Mouse (Mus musculus): ENCODE data around the gene Alcam. TPM values are rescaled to one million over a fixed set of nuclear protein-coding genes. Genes with fewer than 3 reads are reported as not detected.

Gene Alcam
- polyA plus RNA-seq, 1 experiment from 2014 or later: 15.2 TPM

- H3K27ac ChIP-seq: no peak overlapping the region
- no peaks in the 10 kb centered on the region; the same call in 1 of the 2 replicates for H3K9me3 ChIP-seq (replicated peaks)
- no peak overlapping the region for H3K9ac ChIP-seq
- 78% methylated on average over 3 of the region's 3 CpGs for WGBS
- H3K36me3 ChIP-seq (ENCODE audit: poor library complexity, severe bottlenecking): peaks cover 10% of the 10 kb centered on the region; the same call in 1 of the 2 replicates
- H3K4me2 ChIP-seq: no peak overlapping the region
- no peak overlapping the region for H3K4me3 ChIP-seq
- H3K27me3 ChIP-seq: no peaks in the 10 kb centered on the region
- no peaks in the 10 kb centered on the region for H3K4me1 ChIP-seq
- no peak for ATAC-seq
Measured at GRCm38 (mm10) chr16:52292440-52293048, 161.3 kb downstream of the Alcam start.

GRCm38 (mm10) chr16:52280186-52280585, 173.7 kb downstream of the Alcam start:
- 78% methylated on average over 2 of the region's 2 CpGs for WGBS
- H3K27me3 ChIP-seq: no peaks in the 10 kb centered on the region

GRCm38 (mm10) chr16:52265066-52265465, 188.8 kb downstream of the Alcam start:
- Histone ChIP-seq H3K9ac (no peak overlapping the region), H3K27me3 (no peaks in the 10 kb centered on the region), H3K9me3 (replicated peaks) (no peaks in the 10 kb centered on the region), H3K4me1 (no peaks in the 10 kb centered on the region), H3K36me3 (ENCODE audit: poor library complexity, severe bottlenecking) (no peaks in the 10 kb centered on the region), H3K4me3 (no peak overlapping the region), H3K4me2 (no peak overlapping the region), H3K27ac (no peak overlapping the region)
- ATAC-seq: no peak
- WGBS: 94% methylated on average over 4 of the region's 4 CpGs

More at GRCm38 (mm10) chr16:52280186-52280585, 173.7 kb downstream of the Alcam start:
- Histone ChIP-seq H3K4me3 (no peak overlapping the region), H3K9ac (no peak overlapping the region), H3K4me1 (no peaks in the 10 kb centered on the region), H3K9me3 (replicated peaks) (no peaks in the 10 kb centered on the region), H3K4me2 (no peak overlapping the region), H3K36me3 (ENCODE audit: poor library complexity, severe bottlenecking) (0 out of 2 replicates have a peak, but pooled peaks cover 3% of the 10 kb centered on the region), H3K27ac (no peak overlapping the region)
- no peak for ATAC-seq

- Histone ChIP-seq H3K4me1 (no peaks in the 10 kb centered on the region), H3K36me3 (ENCODE audit: poor library complexity, severe bottlenecking) (no peaks in the 10 kb centered on the region), H3K27ac (no peak overlapping the region), H3K9ac (no peak overlapping the region), H3K4me2 (no peak overlapping the region), H3K4me3 (no peak overlapping the region), H3K9me3 (replicated peaks) (no peaks in the 10 kb centered on the region), H3K27me3 (no peaks in the 10 kb centered on the region)
- ATAC-seq: no peak
Measured at GRCm38 (mm10) chr16:52263751-52264150, 190.1 kb downstream of the Alcam start.

GRCm38 (mm10) chr16:52262582-52262981, 191.3 kb downstream of the Alcam start:
- Histone ChIP-seq H3K9me3 (replicated peaks) (no peaks in the 10 kb centered on the region), H3K4me2 (no peak overlapping the region), H3K4me1 (no peaks in the 10 kb centered on the region), H3K4me3 (no peak overlapping the region), H3K27ac (no peak overlapping the region), H3K36me3 (ENCODE audit: poor library complexity, severe bottlenecking) (no peaks in the 10 kb centered on the region), H3K27me3 (no peaks in the 10 kb centered on the region), H3K9ac (no peak overlapping the region)
- WGBS: 6% methylated on average over 1 of the region's 1 CpGs
- ATAC-seq: no peak

GRCm38 (mm10) chr16:52261755-52262154, 192.1 kb downstream of the Alcam start:
- no peak for ATAC-seq
- H3K4me3 ChIP-seq: no peak overlapping the region
- H3K4me2 ChIP-seq: no peak overlapping the region
- H3K36me3 ChIP-seq (ENCODE audit: poor library complexity, severe bottlenecking): no peaks in the 10 kb centered on the region
- 83% methylated on average over 1 of the region's 1 CpGs for WGBS
- H3K27ac ChIP-seq: no peak overlapping the region
- H3K9me3 ChIP-seq (replicated peaks): no peaks in the 10 kb centered on the region
- H3K9ac ChIP-seq: no peak overlapping the region
- no peaks in the 10 kb centered on the region for H3K27me3 ChIP-seq
- H3K4me1 ChIP-seq: no peaks in the 10 kb centered on the region

GRCm38 (mm10) chr16:52250935-52251334, 202.9 kb downstream of the Alcam start:
- Histone ChIP-seq H3K4me3 (no peak overlapping the region), H3K27ac (no peak overlapping the region), H3K4me2 (no peak overlapping the region), H3K36me3 (ENCODE audit: poor library complexity, severe bottlenecking) (0 out of 2 replicates have a peak, but pooled peaks cover 5% of the 10 kb centered on the region), H3K27me3 (no peaks in the 10 kb centered on the region), H3K4me1 (no peaks in the 10 kb centered on the region), H3K9ac (no peak overlapping the region), H3K9me3 (replicated peaks) (no peaks in the 10 kb centered on the region; the same call in 1 of the 2 replicates)
- no peak for ATAC-seq
- WGBS: 86% methylated on average over 4 of the region's 4 CpGs

- H3K4me3 ChIP-seq: no peak overlapping the region
- 94% methylated on average over 4 of the region's 4 CpGs for WGBS
- H3K4me2 ChIP-seq: no peak overlapping the region
- H3K27ac ChIP-seq: no peak overlapping the region
- H3K4me1 ChIP-seq: no peaks in the 10 kb centered on the region
- no peaks in the 10 kb centered on the region; the same call in 1 of the 2 replicates for H3K9me3 ChIP-seq (replicated peaks)
- no peaks in the 10 kb centered on the region for H3K27me3 ChIP-seq
- ATAC-seq: no peak
- 0 out of 2 replicates have a peak, but pooled peaks cover 5% of the 10 kb centered on the region for H3K36me3 ChIP-seq (ENCODE audit: poor library complexity, severe bottlenecking)
- H3K9ac ChIP-seq: no peak overlapping the region
Measured at GRCm38 (mm10) chr16:52250196-52250595, 203.7 kb downstream of the Alcam start.

GRCm38 (mm10) chr16:52243421-52243973, 210.4 kb downstream of the Alcam start:
- WGBS: 86% methylated on average over 4 of the region's 4 CpGs

GRCm38 (mm10) chr16:52242144-52242543, 211.7 kb downstream of the Alcam start:
- Histone ChIP-seq H3K9me3 (replicated peaks) (no peaks in the 10 kb centered on the region), H3K4me3 (no peak overlapping the region), H3K4me2 (no peak overlapping the region), H3K4me1 (no peaks in the 10 kb centered on the region), H3K27me3 (no peaks in the 10 kb centered on the region), H3K9ac (no peak overlapping the region), H3K36me3 (ENCODE audit: poor library complexity, severe bottlenecking) (no peaks in the 10 kb centered on the region), H3K27ac (no peak overlapping the region)
- WGBS: 87% methylated on average over 2 of the region's 2 CpGs
- no peak for ATAC-seq

More at GRCm38 (mm10) chr16:52243421-52243973, 210.4 kb downstream of the Alcam start:
- Histone ChIP-seq H3K27me3 (no peaks in the 10 kb centered on the region), H3K9me3 (replicated peaks) (no peaks in the 10 kb centered on the region), H3K9ac (no peak overlapping the region), H3K4me1 (no peaks in the 10 kb centered on the region), H3K36me3 (ENCODE audit: poor library complexity, severe bottlenecking) (no peaks in the 10 kb centered on the region), H3K27ac (no peak overlapping the region), H3K4me3 (no peak overlapping the region), H3K4me2 (no peak overlapping the region)
- ATAC-seq: no peak

- no peak for ATAC-seq
- WGBS: 65% methylated on average over 2 of the region's 2 CpGs
- no peaks in the 10 kb centered on the region for H3K9me3 ChIP-seq (replicated peaks)
- no peak overlapping the region for H3K4me2 ChIP-seq
- H3K27ac ChIP-seq: no peak overlapping the region
- no peaks in the 10 kb centered on the region for H3K4me1 ChIP-seq
- H3K9ac ChIP-seq: no peak overlapping the region
- H3K36me3 ChIP-seq (ENCODE audit: poor library complexity, severe bottlenecking): no peaks in the 10 kb centered on the region
- no peak overlapping the region for H3K4me3 ChIP-seq
- no peaks in the 10 kb centered on the region for H3K27me3 ChIP-seq
Measured at GRCm38 (mm10) chr16:52229930-52230329, 223.9 kb downstream of the Alcam start.

GRCm38 (mm10) chr16:52229446-52229845, 224.4 kb downstream of the Alcam start:
- no peaks in the 10 kb centered on the region for H3K27me3 ChIP-seq
- no peaks in the 10 kb centered on the region for H3K9me3 ChIP-seq (replicated peaks)
- no peak overlapping the region for H3K27ac ChIP-seq
- 70% methylated on average over 7 of the region's 7 CpGs for WGBS
- no peaks in the 10 kb centered on the region for H3K36me3 ChIP-seq (ENCODE audit: poor library complexity, severe bottlenecking)
- H3K4me3 ChIP-seq: no peak overlapping the region
- no peak overlapping the region for H3K9ac ChIP-seq
- no peak for ATAC-seq
- H3K4me1 ChIP-seq: no peaks in the 10 kb centered on the region
- H3K4me2 ChIP-seq: no peak overlapping the region

- H3K27ac ChIP-seq: no peak overlapping the region
- no peak overlapping the region for H3K9ac ChIP-seq
- H3K36me3 ChIP-seq (ENCODE audit: poor library complexity, severe bottlenecking): no peaks in the 10 kb centered on the region
- H3K4me3 ChIP-seq: no peak overlapping the region
- H3K4me1 ChIP-seq: no peaks in the 10 kb centered on the region
- H3K4me2 ChIP-seq: no peak overlapping the region
- 83% methylated on average over 4 of the region's 4 CpGs for WGBS
- H3K27me3 ChIP-seq: no peaks in the 10 kb centered on the region
- no peaks in the 10 kb centered on the region for H3K9me3 ChIP-seq (replicated peaks)
- ATAC-seq: no peak
Measured at GRCm38 (mm10) chr16:52222896-52223295, 231.0 kb downstream of the Alcam start.
